Mouse (Mus musculus) adrenal gland, postnatal 36 days (tissue): ENCODE data around the gene Pnkp. TPM values are rescaled to one million over a fixed set of nuclear protein-coding genes. Genes with fewer than 3 reads are reported as not detected.

Source experiments
- DNase-seq, 2 experiments: peaks; one replicate each; pipeline ENCODE4 v3.0.0; 2021; ENCODE audit warnings: mixed read lengths in 1 of 2
- microRNA-seq: library from miRNA; unstranded; fragments of <30 nt; microRNA quantifications from one replicate; pipeline ENCODE4 v1.2.0, GENCODE M21; 2021
- total RNA-seq, 2 experiments: library from RNA; stranded (reverse); gene quantifications; 2 replicates each; pipeline ENCODE4 v1.2.3; 2021

Pnkp gene
- total RNA-seq, 2 experiments from 2014 or later = 41.7 to 50.6 TPM

DNA sequence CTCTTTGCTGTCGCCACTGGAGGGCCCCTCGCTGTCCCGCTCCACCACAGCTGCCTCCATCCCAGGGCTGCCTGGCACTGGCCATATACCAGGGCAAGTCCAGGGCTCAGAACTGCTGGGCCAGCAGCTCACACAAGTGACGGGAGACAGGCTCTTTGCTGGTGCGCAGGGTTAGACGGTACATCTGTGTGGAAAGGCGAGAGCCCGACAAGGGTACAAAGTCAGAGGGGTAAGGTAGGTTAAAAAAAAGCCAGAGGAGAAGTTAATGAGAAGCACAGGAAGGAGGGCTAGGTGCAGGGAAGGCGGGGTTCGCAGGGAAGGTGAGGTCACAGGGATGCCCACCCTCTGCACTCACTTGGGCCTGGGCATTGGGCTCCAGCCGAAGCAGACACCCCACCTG lies 43.7 kb downstream of the Pnkp start:
- DNase-seq = no peak

DNA sequence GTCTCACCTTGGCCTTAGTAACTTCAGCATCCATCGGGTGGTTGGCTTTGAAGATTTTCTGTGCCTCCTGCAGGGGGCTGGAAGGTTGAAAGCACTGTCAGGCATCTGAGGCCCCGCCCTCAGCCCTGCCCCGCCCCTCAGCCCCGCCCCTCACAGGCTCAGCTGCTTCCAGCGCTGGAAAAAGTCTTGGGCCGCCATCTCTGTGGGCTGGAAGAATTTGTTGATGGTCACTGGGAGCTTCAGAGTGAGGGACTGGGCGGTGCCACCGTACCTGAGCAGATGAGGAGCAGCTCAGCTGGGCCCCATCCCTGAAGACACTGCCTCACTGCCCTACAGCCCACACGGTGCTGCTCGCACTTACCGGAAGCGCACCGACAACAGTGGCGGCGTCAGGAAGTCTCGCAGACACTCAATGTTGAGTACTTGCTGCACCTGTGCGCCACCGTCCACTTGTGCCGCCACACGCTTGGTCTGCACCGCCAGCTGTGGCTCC lies 44.3 kb downstream of the Pnkp start:
- peak; percentile 25 to 64 for DNase-seq

DNA sequence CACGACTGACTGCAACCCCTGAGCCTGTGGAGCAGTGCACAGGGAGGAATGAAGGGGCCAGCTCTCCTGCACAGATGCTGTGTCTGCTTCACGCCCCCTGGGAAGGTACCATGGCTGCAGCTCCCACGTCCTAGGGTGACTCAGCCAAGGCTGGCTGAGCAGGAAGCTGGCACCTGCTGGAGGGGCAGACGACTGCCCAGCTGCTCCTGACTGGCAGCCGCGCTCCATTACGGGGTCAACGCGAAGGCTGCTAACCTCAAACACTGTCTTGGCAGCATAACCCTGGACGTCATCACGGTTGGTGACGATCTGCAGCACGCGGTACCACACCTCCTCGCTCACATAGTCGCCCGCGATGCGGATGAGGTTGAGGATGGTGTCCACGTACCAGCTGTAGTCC lies 48.5 kb downstream of the Pnkp start:
- DNase-seq = no peak

DNA sequence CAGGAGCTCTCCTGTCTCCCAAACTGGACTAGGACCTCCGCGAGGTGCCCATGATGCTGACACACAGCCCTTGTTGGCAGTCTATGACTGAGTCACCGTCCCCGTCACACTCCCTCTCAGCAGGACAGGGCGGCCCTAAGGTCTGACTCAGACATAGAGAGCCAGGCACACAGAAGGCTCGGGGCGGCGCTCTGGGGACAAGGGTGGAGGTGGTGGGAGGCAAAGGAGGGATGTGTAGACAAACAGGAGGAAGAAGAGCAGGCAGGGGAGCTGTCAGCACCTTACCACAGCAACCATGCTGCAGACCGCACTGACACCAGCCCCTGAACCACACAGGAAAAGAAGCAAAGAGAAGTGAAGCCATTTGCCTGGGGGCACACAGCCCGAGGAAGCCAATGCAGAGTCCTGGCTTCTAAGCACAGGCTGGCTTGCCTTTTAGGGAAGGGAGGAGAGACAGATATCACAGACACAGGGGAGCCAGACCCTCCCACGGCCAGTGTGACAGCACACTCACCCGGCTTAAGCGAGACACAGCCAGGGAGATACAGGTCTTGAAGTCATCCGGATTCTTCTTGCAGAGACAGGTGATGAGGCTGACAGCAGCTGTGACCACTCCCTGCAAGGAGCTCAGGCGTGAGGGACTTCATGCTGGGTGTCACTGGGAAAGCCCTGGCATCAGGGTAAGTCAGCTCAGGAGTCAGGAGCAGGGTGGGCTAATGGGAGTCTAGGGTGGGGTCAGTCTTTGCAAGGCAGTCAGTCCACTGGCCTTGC lies 52.0 kb downstream of the Pnkp start:
- peak; percentile 85 to 90 for DNase-seq

Small RNA genes within 50 kb of the gene (microRNA-seq; reads per million reads assigned to microRNA genes)
- gene Mir707 = not detected

Other genes starting within 250 kb of the Pnkp start
- 1 to 10 TPM; 3.0 to 4.9 TPM for gene Myh14, start 186.3 kb upstream of the Pnkp start, total RNA-seq
- not detected for gene Izumo2, start 148.4 kb upstream of the Pnkp start, total RNA-seq
- gene Vrk3, start 108.7 kb upstream of the Pnkp start, total RNA-seq = 10 to 100 TPM; 47.5 to 50.6 TPM
- gene Zfp473, start 106.1 kb upstream of the Pnkp start, total RNA-seq = under 1 TPM; 0.49 to 0.70 TPM
- gene Nup62, start 41.1 kb upstream of the Pnkp start, total RNA-seq = 10 to 100 TPM; 40.9 to 42.5 TPM
- 1 to 10 TPM; 2.0 to 2.6 TPM for gene Il4i1, start 40.8 kb upstream of the Pnkp start, total RNA-seq
- gene Atf5, start 40.5 kb upstream of the Pnkp start, total RNA-seq = 100 to 1,000 TPM; 135 to 151 TPM
- gene Akt1s1, start 8.1 kb upstream of the Pnkp start, total RNA-seq = 100 to 1,000 TPM; 108 to 118 TPM
- gene Tbc1d17, start 8.1 kb upstream of the Pnkp start, total RNA-seq = 10 to 100 TPM; 54.1 to 73.4 TPM
- 100 to 1,000 TPM; 215 to 274 TPM for gene Ptov1, start 12.6 kb downstream of the Pnkp start, total RNA-seq
- 10 to 100 TPM; 86.1 to 97.1 TPM for gene Med25, start 35.6 kb downstream of the Pnkp start, total RNA-seq
- gene Fuz, start 38.9 kb downstream of the Pnkp start, total RNA-seq = 10 to 100 TPM; 24.9 to 25.8 TPM
- gene Ap2a1, start 72.4 kb downstream of the Pnkp start, total RNA-seq = 100 to 1,000 TPM in 1 of 2 experiments, 10 to 100 TPM in 1; 95.0 to 106 TPM
- not detected for gene Tsks, start 86.1 kb downstream of the Pnkp start, total RNA-seq
- 10 to 100 TPM in 1 of 2 experiments, 1 to 10 TPM in 1; 8.6 to 10.7 TPM for gene Cpt1c, start 117.7 kb downstream of the Pnkp start, total RNA-seq
- 100 to 1,000 TPM; 236 to 262 TPM for gene Prmt1, start 129.4 kb downstream of the Pnkp start, total RNA-seq
- 100 to 1,000 TPM in 1 of 2 experiments, 10 to 100 TPM in 1; 90.4 to 123 TPM for gene Irf3, start 140.5 kb downstream of the Pnkp start, total RNA-seq
- gene Bcl2l12, start 141.6 kb downstream of the Pnkp start, total RNA-seq = 10 to 100 TPM; 16.5 to 17.4 TPM
- 10 to 100 TPM; 76.9 to 82.6 TPM for gene Scaf1, start 159.2 kb downstream of the Pnkp start, total RNA-seq
- gene Rras, start 160.8 kb downstream of the Pnkp start, total RNA-seq = 100 to 1,000 TPM in 1 of 2 experiments, 10 to 100 TPM in 1; 98.9 to 101 TPM
- 10 to 100 TPM; 47.7 to 59.7 TPM for gene Prr12, start 195.7 kb downstream of the Pnkp start, total RNA-seq
- gene Nosip, start 205.3 kb downstream of the Pnkp start, total RNA-seq = 10 to 100 TPM; 50.5 to 65.3 TPM
- 10 to 100 TPM; 18.1 to 20.5 TPM for gene Prrg2, start 205.5 kb downstream of the Pnkp start, total RNA-seq
- 10 to 100 TPM; 32.2 to 38.3 TPM for gene Rcn3, start 235.1 kb downstream of the Pnkp start, total RNA-seq
- gene Fcgrt, start 246.7 kb downstream of the Pnkp start, total RNA-seq = 100 to 1,000 TPM; 116 to 138 TPM